Mouse (Mus musculus) layer of hippocampus, adult 8-10 months (tissue): ENCODE results near the gene Klhl23. TPM values are rescaled to one million over a fixed set of nuclear protein-coding genes. Genes with fewer than 3 reads are reported as not detected.

Experiments used
- total RNA-seq, 4 experiments: library from RNA; stranded (reverse); gene quantifications; 2 replicates each; pipeline ENCODE4 v1.2.4; 2022

Klhl23 gene
- total RNA-seq, 4 experiments from 2014 or later, result 32.7 to 45.3 (median 36.6) TPM

Other genes starting within 250 kb of the Klhl23 start
- 1 to 10 TPM in 1 of 4 experiments, under 1 TPM in 3; 0.45 to 1.0 (median 0.66) TPM for gene Lrp2, start 235.9 kb upstream of the Klhl23 start, total RNA-seq
- 10 to 100 TPM; 26.4 to 33.3 (median 30.0) TPM for gene Bbs5, start 174.8 kb upstream of the Klhl23 start, total RNA-seq
- under 1 TPM; 0.16 to 0.59 (median 0.38) TPM for gene Klhl41, start 151.8 kb upstream of the Klhl23 start, total RNA-seq
- 10 to 100 TPM; 18.2 to 22.1 (median 19.8) TPM for gene Fastkd1, start 108.4 kb upstream of the Klhl23 start, total RNA-seq
- 10 to 100 TPM; 55.5 to 73.8 (median 70.1) TPM for gene Ppig, start 99.4 kb upstream of the Klhl23 start, total RNA-seq
- 1 to 10 TPM; 2.2 to 3.3 (median 2.6) TPM for gene Ccdc173, start 32.4 kb upstream of the Klhl23 start, total RNA-seq
- gene Phospho2, start 32.3 kb upstream of the Klhl23 start, total RNA-seq, result 10 to 100 TPM; 17.7 to 25.1 (median 22.9) TPM
- 100 to 1,000 TPM; 107 to 135 (median 129) TPM for gene Ssb, start 39.6 kb downstream of the Klhl23 start, total RNA-seq
- gene Mettl5, start 63.7 kb downstream of the Klhl23 start, total RNA-seq, result 10 to 100 TPM; 12.9 to 17.8 (median 15.4) TPM
- 100 to 1,000 TPM; 108 to 133 (median 128) TPM for gene Ubr3, start 75.3 kb downstream of the Klhl23 start, total RNA-seq
- gene Myo3b, start 217.2 kb downstream of the Klhl23 start, total RNA-seq, result under 1 TPM; 0.53 to 0.86 (median 0.73) TPM